Mouse (Mus musculus): Measurements from ENCODE around the gene Uggt1.

GRCm38 (mm10) chr1:36121172-36121571, 123.3 kb downstream of the Uggt1 start:
- no peak for TF ChIP-seq CTCF (IDR thresholded peaks at IDR 0.05; ENCODE audit: borderline replicate concordance, extremely low read depth, insufficient read depth, insufficient read length)
- TF ChIP-seq POLR2A (IDR thresholded peaks at IDR 0.05; ENCODE audit: borderline replicate concordance, extremely low read depth, insufficient read depth, insufficient read length, poor library complexity, severe bottlenecking): no peak
